Mouse (Mus musculus): ENCODE data around the gene Gm29049. TPM values are rescaled to one million over a fixed set of nuclear protein-coding genes. Genes with fewer than 3 reads are reported as not detected.

Gene Gm29049
- not detected in 2 replicates for total RNA-seq (2023)

DNA sequence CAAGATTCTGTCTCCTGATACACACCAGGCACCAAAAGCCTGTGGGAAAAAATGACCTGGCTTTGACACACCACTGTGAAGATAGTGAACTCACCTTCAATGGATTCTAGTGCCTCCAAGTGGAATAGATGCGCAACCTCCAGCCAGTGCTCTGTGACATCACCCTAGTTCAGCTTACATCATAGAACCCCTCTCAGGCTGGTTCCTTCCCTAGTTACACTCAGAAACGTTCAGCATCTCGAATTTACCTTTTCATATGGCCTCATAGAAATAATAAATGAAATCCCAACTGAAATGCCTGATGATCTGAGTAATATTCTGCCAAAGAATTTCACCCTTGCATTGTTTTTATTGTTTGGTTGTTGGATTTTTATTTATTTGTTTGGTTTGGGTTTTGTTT, at the start of gene Gm29049:
Gene Gm29049, minus strand, starts transcription at position 101 of the 400 bp plus-strand sequence.

Other genes with a start within 250 kb of the Gm29049 start
- gene Gm20825, start 74.3 kb upstream of the Gm29049 start, total RNA-seq (2023), result not detected in 2 replicates

All from neutrophil, adult 65 days (primary cell).